Mouse (Mus musculus): ENCODE measurements around the gene Opcml. TPM values are rescaled to one million over a fixed set of nuclear protein-coding genes. Genes with fewer than 3 reads are reported as not detected.

The Opcml gene
- polyA plus RNA-seq, 1 experiment from 2014 or later = 1.9 TPM

- WGBS (ENCODE audit: insufficient replicate concordance) = 73% methylated on average over 2 of the region's 2 CpGs
- no peak overlapping the region for H3K9ac ChIP-seq (ENCODE audit: low read depth, low read length)
- no peaks in the 10 kb centered on the region for H3K4me1 ChIP-seq (ENCODE audit: control insufficient read depth, insufficient read depth, low read length)
- no peaks in the 10 kb centered on the region for H3K9me3 ChIP-seq (replicated peaks; ENCODE audit: control insufficient read depth, low read length)
- no peak overlapping the region for H3K4me2 ChIP-seq
- H3K27me3 ChIP-seq (ENCODE audit: control insufficient read depth, insufficient read depth, low read length) = no peaks in the 10 kb centered on the region
- no peaks in the 10 kb centered on the region for H3K36me3 ChIP-seq (ENCODE audit: control insufficient read depth, insufficient read depth, low read length)
- no peak overlapping the region for H3K4me3 ChIP-seq (ENCODE audit: low read depth, low read length)
- H3K27ac ChIP-seq (ENCODE audit: low read depth, low read length) = no peak overlapping the region
- no peak for ATAC-seq (replicated peaks; ENCODE audit: insufficient number of reproducible peaks, low FRiP score, low TSS enrichment)
Observed at GRCm38 (mm10) chr9:28121858-28122257, 331.3 kb downstream of the Opcml start.

DNA sequence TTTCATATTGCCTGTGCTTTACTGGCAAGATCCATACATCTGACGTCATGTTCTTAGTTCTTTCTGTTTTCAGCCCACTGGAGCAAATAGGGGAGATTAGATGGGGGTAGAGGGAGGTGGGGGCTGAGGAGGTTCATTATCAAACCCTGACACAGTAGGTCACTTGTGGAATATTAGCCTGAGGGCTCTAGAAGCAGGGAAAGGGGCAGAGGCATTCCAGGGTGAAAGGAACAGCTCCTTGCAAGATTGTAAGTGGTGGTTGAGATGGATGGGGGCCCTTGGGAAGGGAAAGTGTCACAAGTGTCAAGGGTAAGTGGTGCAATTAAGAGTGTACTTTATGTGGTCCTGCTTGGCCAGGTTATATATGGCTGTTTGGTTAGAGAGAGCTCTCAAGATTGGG, 338.2 kb downstream of the Opcml start:
- H3K9ac ChIP-seq (ENCODE audit: low read depth, low read length) = no peak overlapping the region
- H3K9me3 ChIP-seq (replicated peaks; ENCODE audit: control insufficient read depth, low read length) = no peaks in the 10 kb centered on the region

DNA sequence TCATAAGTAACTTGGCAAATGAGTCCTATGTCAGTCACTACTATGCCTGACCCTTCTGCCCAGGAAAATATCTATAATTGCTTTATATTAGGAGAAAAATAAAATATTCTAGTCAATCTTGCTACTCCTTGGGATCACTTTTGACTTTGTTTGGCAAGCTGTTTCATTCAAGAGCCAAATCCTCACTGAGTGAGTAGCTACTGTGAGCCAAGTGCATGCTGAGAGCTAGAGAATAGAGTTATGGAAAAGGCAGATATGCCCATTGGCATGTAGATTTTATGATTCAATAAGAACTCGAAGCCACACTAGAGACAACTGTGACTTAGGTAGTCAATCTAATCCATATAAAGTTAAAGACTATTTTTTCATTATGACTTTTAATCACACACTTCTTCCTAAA, 340.9 kb downstream of the Opcml start:
- ATAC-seq (replicated peaks; ENCODE audit: insufficient number of reproducible peaks, low FRiP score, low TSS enrichment) = no peak
- Histone ChIP-seq H3K27me3 (ENCODE audit: control insufficient read depth, insufficient read depth, low read length) (no peaks in the 10 kb centered on the region), H3K9ac (ENCODE audit: low read depth, low read length) (no peak overlapping the region), H3K4me1 (ENCODE audit: control insufficient read depth, insufficient read depth, low read length) (no peaks in the 10 kb centered on the region), H3K36me3 (ENCODE audit: control insufficient read depth, insufficient read depth, low read length) (no peaks in the 10 kb centered on the region), H3K27ac (ENCODE audit: low read depth, low read length) (no peak overlapping the region), H3K4me3 (ENCODE audit: low read depth, low read length) (no peak overlapping the region), H3K9me3 (replicated peaks; ENCODE audit: control insufficient read depth, low read length) (no peaks in the 10 kb centered on the region), H3K4me2 (no peak overlapping the region)
- 73% methylated on average over 1 of the region's 1 CpGs for WGBS (ENCODE audit: insufficient replicate concordance)

More for the DNA sequence above, 338.2 kb downstream of the Opcml start:
- H3K4me2 ChIP-seq = no peak overlapping the region
- H3K4me3 ChIP-seq (ENCODE audit: low read depth, low read length) = no peak overlapping the region
- no peak for ATAC-seq (replicated peaks; ENCODE audit: insufficient number of reproducible peaks, low FRiP score, low TSS enrichment)
- H3K27me3 ChIP-seq (ENCODE audit: control insufficient read depth, insufficient read depth, low read length) = no peaks in the 10 kb centered on the region
- 59% methylated on average over 1 of the region's 1 CpGs for WGBS (ENCODE audit: insufficient replicate concordance)
- no peaks in the 10 kb centered on the region for H3K4me1 ChIP-seq (ENCODE audit: control insufficient read depth, insufficient read depth, low read length)
- H3K27ac ChIP-seq (ENCODE audit: low read depth, low read length) = no peak overlapping the region
- H3K36me3 ChIP-seq (ENCODE audit: control insufficient read depth, insufficient read depth, low read length) = no peaks in the 10 kb centered on the region

GRCm38 (mm10) chr9:28136614-28137013, 346.0 kb downstream of the Opcml start:
- H3K4me2 ChIP-seq = no peak overlapping the region
- H3K27ac ChIP-seq (ENCODE audit: low read depth, low read length) = no peak overlapping the region
- H3K4me1 ChIP-seq (ENCODE audit: control insufficient read depth, insufficient read depth, low read length) = no peaks in the 10 kb centered on the region
- no peak for ATAC-seq (replicated peaks; ENCODE audit: insufficient number of reproducible peaks, low FRiP score, low TSS enrichment)
- H3K9me3 ChIP-seq (replicated peaks; ENCODE audit: control insufficient read depth, low read length) = no peaks in the 10 kb centered on the region
- no peak overlapping the region for H3K4me3 ChIP-seq (ENCODE audit: low read depth, low read length)
- H3K27me3 ChIP-seq (ENCODE audit: control insufficient read depth, insufficient read depth, low read length) = no peaks in the 10 kb centered on the region
- H3K9ac ChIP-seq (ENCODE audit: low read depth, low read length) = no peak overlapping the region
- WGBS (ENCODE audit: insufficient replicate concordance) = 66% methylated on average over 2 of the region's 2 CpGs
- H3K36me3 ChIP-seq (ENCODE audit: control insufficient read depth, insufficient read depth, low read length) = no peaks in the 10 kb centered on the region

DNA sequence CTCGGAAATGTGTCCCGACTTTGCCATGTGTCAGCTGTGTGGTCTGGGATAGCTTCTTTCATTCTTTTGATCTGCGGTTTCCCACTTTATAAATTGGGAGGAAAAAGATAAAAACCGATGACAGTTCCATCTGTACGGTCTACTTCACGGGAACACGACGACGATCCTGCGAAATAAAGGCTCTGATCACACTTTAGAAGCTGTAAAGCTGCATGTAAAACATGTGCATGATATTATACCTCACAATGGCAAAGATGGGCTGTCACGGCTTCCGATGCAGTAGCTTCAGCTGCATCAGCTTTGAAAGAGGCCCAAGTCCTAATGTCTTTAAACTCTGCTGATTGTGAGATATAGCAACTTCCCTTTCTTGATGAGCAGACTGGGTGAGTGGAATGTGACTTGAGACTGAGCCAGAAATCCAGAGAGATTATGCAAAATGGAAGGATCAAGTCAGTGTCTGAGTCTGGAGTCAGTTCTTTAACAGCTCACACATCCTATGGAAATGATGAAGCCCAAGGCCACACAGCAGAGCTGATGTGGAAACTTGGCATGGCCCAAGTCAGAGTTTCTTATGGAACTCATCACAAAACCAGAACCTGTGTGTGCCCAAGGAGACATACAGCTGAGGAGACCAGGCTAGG, 349.5 kb downstream of the Opcml start:
- no peaks in the 10 kb centered on the region for H3K27me3 ChIP-seq (ENCODE audit: control insufficient read depth, insufficient read depth, low read length)
- H3K36me3 ChIP-seq (ENCODE audit: control insufficient read depth, insufficient read depth, low read length) = no peaks in the 10 kb centered on the region
- WGBS (ENCODE audit: insufficient replicate concordance) = 75% methylated on average over 12 of the region's 12 CpGs
- no peak for ATAC-seq (replicated peaks; ENCODE audit: insufficient number of reproducible peaks, low FRiP score, low TSS enrichment)
- no peaks in the 10 kb centered on the region for H3K4me1 ChIP-seq (ENCODE audit: control insufficient read depth, insufficient read depth, low read length)
- H3K4me2 ChIP-seq = no peak overlapping the region
- no peak overlapping the region for H3K9ac ChIP-seq (ENCODE audit: low read depth, low read length)
- H3K27ac ChIP-seq (ENCODE audit: low read depth, low read length) = no peak overlapping the region
- H3K4me3 ChIP-seq (ENCODE audit: low read depth, low read length) = no peak overlapping the region
- H3K9me3 ChIP-seq (replicated peaks; ENCODE audit: control insufficient read depth, low read length) = no peaks in the 10 kb centered on the region

DNA sequence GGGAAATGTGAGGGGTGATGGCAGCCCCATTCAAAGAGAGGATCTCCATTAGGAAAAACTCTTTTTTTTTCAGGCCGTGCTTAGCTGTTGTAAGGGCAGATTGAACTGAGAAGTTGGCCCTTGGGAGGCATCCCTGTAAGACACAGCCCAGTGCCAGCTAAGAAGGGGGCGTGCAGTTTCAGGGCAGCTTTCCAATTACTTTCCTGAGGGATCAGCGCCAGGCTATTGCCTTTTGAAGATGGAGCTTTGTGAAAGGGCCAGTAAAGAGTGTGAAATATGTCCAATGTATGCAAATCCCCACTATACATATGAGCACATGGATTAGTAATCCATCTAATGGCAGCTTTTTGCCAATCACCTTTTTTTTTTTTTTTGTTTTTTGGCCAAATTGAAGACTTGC, 358.9 kb downstream of the Opcml start:
- no peaks in the 10 kb centered on the region for H3K36me3 ChIP-seq (ENCODE audit: control insufficient read depth, insufficient read depth, low read length)
- no peak overlapping the region for H3K9ac ChIP-seq (ENCODE audit: low read depth, low read length)
- no peak for ATAC-seq (replicated peaks; ENCODE audit: insufficient number of reproducible peaks, low FRiP score, low TSS enrichment)
- H3K4me1 ChIP-seq (ENCODE audit: control insufficient read depth, insufficient read depth, low read length) = no peaks in the 10 kb centered on the region
- H3K9me3 ChIP-seq (replicated peaks; ENCODE audit: control insufficient read depth, low read length) = no peaks in the 10 kb centered on the region
- no peak overlapping the region for H3K4me2 ChIP-seq
- H3K27ac ChIP-seq (ENCODE audit: low read depth, low read length) = no peak overlapping the region
- no peak overlapping the region for H3K4me3 ChIP-seq (ENCODE audit: low read depth, low read length)
- WGBS (ENCODE audit: insufficient replicate concordance) = 78% methylated on average over 3 of the region's 3 CpGs
- no peaks in the 10 kb centered on the region for H3K27me3 ChIP-seq (ENCODE audit: control insufficient read depth, insufficient read depth, low read length)

GRCm38 (mm10) chr9:28153748-28154147, 363.2 kb downstream of the Opcml start:
- no peak overlapping the region for H3K4me3 ChIP-seq (ENCODE audit: low read depth, low read length)
- no peak overlapping the region for H3K9ac ChIP-seq (ENCODE audit: low read depth, low read length)
- H3K9me3 ChIP-seq (replicated peaks; ENCODE audit: control insufficient read depth, low read length) = no peaks in the 10 kb centered on the region
- no peaks in the 10 kb centered on the region for H3K27me3 ChIP-seq (ENCODE audit: control insufficient read depth, insufficient read depth, low read length)
- ATAC-seq (replicated peaks; ENCODE audit: insufficient number of reproducible peaks, low FRiP score, low TSS enrichment) = no peak
- H3K4me2 ChIP-seq = no peak overlapping the region
- H3K4me1 ChIP-seq (ENCODE audit: control insufficient read depth, insufficient read depth, low read length) = no peaks in the 10 kb centered on the region
- H3K27ac ChIP-seq (ENCODE audit: low read depth, low read length) = no peak overlapping the region
- H3K36me3 ChIP-seq (ENCODE audit: control insufficient read depth, insufficient read depth, low read length) = no peaks in the 10 kb centered on the region
- WGBS (ENCODE audit: insufficient replicate concordance) = 54% methylated on average over 6 of the region's 6 CpGs

DNA sequence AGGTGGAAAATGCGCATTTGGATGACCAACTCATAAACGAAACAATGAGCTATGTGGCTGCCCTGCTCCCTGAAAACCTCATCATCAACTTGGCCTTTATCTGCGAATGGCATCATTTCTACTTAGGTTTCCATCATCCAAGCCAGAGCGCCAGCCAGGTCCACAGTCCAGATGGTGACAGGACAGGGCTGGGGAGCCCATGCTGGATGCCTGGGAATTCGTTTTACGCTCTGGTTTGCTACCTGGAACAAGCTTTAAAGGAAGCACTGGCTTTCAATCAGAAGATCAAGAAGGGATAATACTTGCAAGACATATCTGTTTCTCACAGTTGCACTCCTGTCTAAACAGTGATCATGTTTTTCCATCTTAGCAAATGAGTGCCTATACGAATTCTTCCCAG, 366.5 kb downstream of the Opcml start:
- H3K4me1 ChIP-seq (ENCODE audit: control insufficient read depth, insufficient read depth, low read length) = no peaks in the 10 kb centered on the region
- no peak for ATAC-seq (replicated peaks; ENCODE audit: insufficient number of reproducible peaks, low FRiP score, low TSS enrichment)
- H3K36me3 ChIP-seq (ENCODE audit: control insufficient read depth, insufficient read depth, low read length) = no peaks in the 10 kb centered on the region
- no peaks in the 10 kb centered on the region for H3K27me3 ChIP-seq (ENCODE audit: control insufficient read depth, insufficient read depth, low read length)
- no peak overlapping the region for H3K27ac ChIP-seq (ENCODE audit: low read depth, low read length)
- no peak overlapping the region for H3K4me3 ChIP-seq (ENCODE audit: low read depth, low read length)
- no peak overlapping the region for H3K9ac ChIP-seq (ENCODE audit: low read depth, low read length)
- H3K9me3 ChIP-seq (replicated peaks; ENCODE audit: control insufficient read depth, low read length) = no peaks in the 10 kb centered on the region
- WGBS (ENCODE audit: insufficient replicate concordance) = 79% methylated on average over 7 of the region's 7 CpGs
- H3K4me2 ChIP-seq = no peak overlapping the region

DNA sequence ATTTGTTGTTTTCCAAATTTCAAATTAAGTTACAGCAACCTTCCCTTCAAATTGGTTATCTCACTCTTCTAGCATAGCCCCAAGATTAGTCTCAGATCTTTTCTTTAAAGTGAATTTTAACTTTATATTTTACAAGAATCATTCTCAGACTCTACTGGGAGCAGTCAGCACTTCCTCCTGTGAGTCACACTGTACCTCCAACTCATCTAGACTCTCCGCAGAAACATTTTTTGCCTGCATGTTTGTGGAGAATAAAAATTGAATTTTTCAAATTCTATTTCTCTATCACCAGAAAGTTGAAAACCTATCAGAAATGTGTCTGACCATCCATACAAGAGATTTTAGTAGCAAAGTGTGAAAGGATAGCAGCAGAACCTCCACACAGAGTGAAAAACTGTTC, 370.4 kb downstream of the Opcml start:
- Histone ChIP-seq H3K27ac (ENCODE audit: low read depth, low read length) (no peak overlapping the region), H3K27me3 (ENCODE audit: control insufficient read depth, insufficient read depth, low read length) (no peaks in the 10 kb centered on the region), H3K9ac (ENCODE audit: low read depth, low read length) (no peak overlapping the region), H3K4me3 (ENCODE audit: low read depth, low read length) (no peak overlapping the region), H3K4me2 (no peak overlapping the region), H3K4me1 (ENCODE audit: control insufficient read depth, insufficient read depth, low read length) (no peaks in the 10 kb centered on the region), H3K36me3 (ENCODE audit: control insufficient read depth, insufficient read depth, low read length) (no peaks in the 10 kb centered on the region), H3K9me3 (replicated peaks; ENCODE audit: control insufficient read depth, low read length) (no peaks in the 10 kb centered on the region)
- ATAC-seq (replicated peaks; ENCODE audit: insufficient number of reproducible peaks, low FRiP score, low TSS enrichment) = no peak
- 86% methylated on average over 1 of the region's 1 CpGs for WGBS (ENCODE audit: insufficient replicate concordance)

All from heart, embryonic 11.5 days (tissue).